Mouse (Mus musculus) midbrain, embryonic 12.5 days (tissue): ENCODE measurements at regions not wholly inside any gene's neighbourhood (a gene's known extent, or its start where the extent isn't known, plus 50 kb on each side); places are given as distances from the start of the nearest gene placed in this dataset.

Experiments used
- ATAC-seq: fragments of 200-750 bp; cut with Nextera tagmentation; 2 replicates; pipeline ENCODE4 v1.8.0; 2017; ENCODE audit warnings: low read depth, moderate TSS enrichment, moderate library complexity; ENCODE audit not compliant: low FRiP score
- H3K27ac ChIP-seq: fragments of 300-500 bp; sonication (generic); replicated peaks from 2 replicates; pipeline ENCODE4 v1.5.1; 2016; ENCODE audit warnings: mild to moderate bottlenecking
- H3K27me3 ChIP-seq: fragments of 300-500 bp; sonication (generic); 2 replicates; pipeline ENCODE4 v1.6.1; 2016; ENCODE audit warnings: mild to moderate bottlenecking
- H3K36me3 ChIP-seq: fragments of 300-500 bp; sonication (generic); 2 replicates; pipeline ENCODE4 v1.6.1; 2016
- H3K4me1 ChIP-seq: fragments of 300-500 bp; sonication (generic); 2 replicates; pipeline ENCODE4 v1.6.1; 2016
- H3K4me2 ChIP-seq: fragments of 300-500 bp; sonication (generic); replicated peaks from 2 replicates; pipeline ENCODE4 v1.6.1; 2016; ENCODE audit warnings: mild to moderate bottlenecking, moderate library complexity
- H3K4me3 ChIP-seq: fragments of 300-500 bp; sonication (generic); 2 replicates; pipeline ENCODE4 v1.5.1; 2016; ENCODE audit warnings: mild to moderate bottlenecking
- H3K9ac ChIP-seq: fragments of 300-500 bp; sonication (generic); replicated peaks from 2 replicates; pipeline ENCODE4 v1.6.1; 2016; ENCODE audit warnings: mild to moderate bottlenecking, moderate library complexity
- H3K9me3 ChIP-seq: fragments of 300-500 bp; sonication (generic); 2 replicates; pipeline ENCODE4 v1.6.1; 2016; ENCODE audit warnings: mild to moderate bottlenecking
- WGBS: fragments of 180-500 bp; shearing (Covaris S2); methylation state at CpG from one replicate; pipeline ENCODE4 v1.1.7; 2016; 5-methylcytosine and 5-hydroxymethylcytosine counted together

DNA sequence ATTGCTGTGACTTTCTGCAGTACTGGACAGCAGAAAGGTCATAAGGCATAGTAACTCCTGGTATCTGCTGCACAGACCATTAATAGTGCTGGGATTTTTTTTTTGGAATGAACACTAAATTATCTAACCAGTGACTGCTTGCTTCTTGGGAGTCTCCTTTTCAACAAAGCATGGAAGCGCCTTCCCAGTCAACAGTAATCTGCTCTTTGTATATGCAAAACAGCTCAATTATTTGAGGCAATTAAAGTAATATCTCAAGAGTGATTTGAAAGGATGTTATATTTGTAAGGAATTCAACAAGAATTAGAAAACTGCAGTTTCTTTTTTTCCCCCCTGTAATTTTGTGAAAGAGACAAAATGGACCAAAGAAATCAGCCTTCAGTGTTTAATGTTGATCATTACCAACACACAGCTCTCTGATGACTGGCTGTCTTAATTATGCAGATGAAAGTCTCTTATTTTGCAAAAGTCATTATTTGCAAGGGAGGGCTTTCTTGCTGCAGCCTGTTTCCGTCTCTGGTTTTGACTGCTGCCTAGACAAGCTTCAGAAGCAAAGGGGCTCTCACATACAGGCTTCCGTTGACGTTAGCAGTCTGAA is 260.3 kb upstream of the Arpp21 start:
- H3K4me2 ChIP-seq, result no peak overlapping the region
- no peaks in the 10 kb centered on the region for H3K4me1 ChIP-seq
- no peaks in the 10 kb centered on the region for H3K36me3 ChIP-seq
- no peak overlapping the region for H3K27ac ChIP-seq
- H3K9me3 ChIP-seq, result no peaks in the 10 kb centered on the region
- H3K9ac ChIP-seq, result no peak overlapping the region
- 80% methylated on average over 4 of the region's 4 CpGs for WGBS
- no peak overlapping the region for H3K4me3 ChIP-seq
- H3K27me3 ChIP-seq, result no peaks in the 10 kb centered on the region
- no peak for ATAC-seq

DNA sequence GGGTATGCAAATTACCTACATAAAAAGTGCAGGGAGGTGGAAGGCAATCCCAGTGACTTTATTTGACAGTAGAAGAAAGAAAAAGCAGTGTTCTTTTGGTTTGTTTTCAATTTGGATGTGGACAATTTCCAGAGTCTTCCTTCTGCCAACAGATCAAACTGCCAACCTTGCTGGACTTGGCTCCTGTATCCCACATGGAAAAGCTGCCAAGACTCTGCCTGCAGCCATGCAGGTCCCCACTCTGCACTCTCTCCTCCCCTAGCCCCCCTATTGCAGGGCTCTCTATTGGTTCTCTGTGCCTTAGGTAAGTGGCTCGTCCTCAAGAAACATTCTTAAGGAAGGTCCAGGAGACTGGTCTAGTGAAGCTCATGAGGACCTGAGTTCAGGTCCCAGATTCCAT is 255.2 kb upstream of the Arpp21 start:
- Histone ChIP-seq H3K4me2 (no peak overlapping the region), H3K9me3 (no peaks in the 10 kb centered on the region), H3K9ac (no peak overlapping the region), H3K36me3 (no peaks in the 10 kb centered on the region), H3K27me3 (no peaks in the 10 kb centered on the region), H3K4me3 (no peak overlapping the region), H3K27ac (no peak overlapping the region), H3K4me1 (no peaks in the 10 kb centered on the region)
- no peak for ATAC-seq
- 85% methylated on average over 1 of the region's 1 CpGs for WGBS

DNA sequence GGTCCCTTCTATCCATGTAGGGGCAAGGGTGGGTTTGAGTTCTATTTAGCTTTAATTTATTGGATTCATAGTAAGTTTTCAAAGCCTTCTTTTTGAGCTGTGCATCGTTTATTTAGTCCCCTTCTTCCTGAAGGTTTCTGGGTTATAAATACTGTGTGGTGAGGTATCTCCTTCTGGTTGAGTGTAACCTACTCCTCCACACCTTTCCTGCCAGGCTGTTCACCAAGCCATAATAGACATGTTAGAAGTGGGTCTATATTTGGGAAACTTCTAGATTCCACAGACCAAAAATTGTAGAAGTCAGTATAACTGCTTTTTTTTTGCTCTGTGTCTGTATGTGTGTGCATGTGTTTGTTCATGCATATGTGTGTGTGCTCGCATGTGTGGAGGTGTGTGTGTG is 240.9 kb upstream of the Arpp21 start:
- 89% methylated on average over 2 of the region's 2 CpGs for WGBS
- no peaks in the 10 kb centered on the region for H3K27me3 ChIP-seq
- no peak overlapping the region for H3K27ac ChIP-seq
- ATAC-seq, result no peak
- no peaks in the 10 kb centered on the region for H3K4me1 ChIP-seq
- no peak overlapping the region for H3K4me2 ChIP-seq
- H3K4me3 ChIP-seq, result no peak overlapping the region
- H3K36me3 ChIP-seq, result no peaks in the 10 kb centered on the region
- no peaks in the 10 kb centered on the region for H3K9me3 ChIP-seq
- H3K9ac ChIP-seq, result no peak overlapping the region

DNA sequence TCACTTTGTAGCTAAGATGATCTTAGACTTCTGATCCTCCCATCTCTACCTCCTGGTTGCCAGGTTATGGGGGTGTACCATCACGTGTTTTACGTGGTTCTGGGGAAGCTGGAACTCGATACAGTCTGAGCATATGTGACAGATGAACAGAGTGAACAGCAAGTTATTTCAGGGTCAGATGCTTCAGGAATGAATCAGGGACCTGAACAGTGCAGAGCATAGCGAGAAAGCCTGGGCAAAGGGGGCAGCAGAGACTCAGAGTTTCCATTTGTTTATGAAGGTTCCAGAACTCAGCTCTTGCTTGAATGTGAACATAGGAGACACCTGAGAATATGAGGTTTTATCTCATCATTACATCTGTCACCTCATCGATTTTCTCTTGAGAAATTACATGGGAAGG is 221.9 kb upstream of the Arpp21 start:
- Histone ChIP-seq H3K4me2 (no peak overlapping the region), H3K9ac (no peak overlapping the region), H3K27me3 (no peaks in the 10 kb centered on the region), H3K4me1 (no peaks in the 10 kb centered on the region), H3K36me3 (no peaks in the 10 kb centered on the region), H3K9me3 (no peaks in the 10 kb centered on the region), H3K4me3 (no peak overlapping the region), H3K27ac (no peak overlapping the region)
- ATAC-seq, result no peak
- WGBS, result 89% methylated on average over 5 of the region's 5 CpGs

DNA sequence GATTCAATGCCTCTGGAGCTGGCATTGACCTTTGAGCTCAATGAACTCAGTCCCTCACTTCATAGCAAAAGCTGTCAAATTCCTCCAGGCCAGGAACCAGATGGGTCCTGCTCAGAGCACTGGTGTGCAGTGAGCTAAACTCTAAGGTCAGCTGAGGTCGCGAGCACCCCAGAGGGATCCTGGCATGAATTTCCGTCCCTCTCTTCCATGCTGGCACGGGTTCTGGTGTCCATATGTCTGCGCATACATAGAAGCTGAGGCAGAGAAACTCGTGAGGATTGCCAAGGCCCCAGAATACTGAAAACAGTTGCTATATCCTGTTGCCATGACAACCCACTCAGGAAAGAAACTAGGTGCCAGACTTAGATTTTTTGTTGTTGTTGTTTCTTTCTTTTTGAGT is 219.0 kb upstream of the Arpp21 start:
- H3K36me3 ChIP-seq, result no peaks in the 10 kb centered on the region
- no peaks in the 10 kb centered on the region for H3K4me1 ChIP-seq
- WGBS, result 63% methylated on average over 6 of the region's 6 CpGs
- H3K9ac ChIP-seq, result no peak overlapping the region
- H3K4me2 ChIP-seq, result no peak overlapping the region
- no peak for ATAC-seq
- H3K27ac ChIP-seq, result no peak overlapping the region
- no peaks in the 10 kb centered on the region for H3K27me3 ChIP-seq
- no peaks in the 10 kb centered on the region for H3K9me3 ChIP-seq
- no peak overlapping the region for H3K4me3 ChIP-seq

DNA sequence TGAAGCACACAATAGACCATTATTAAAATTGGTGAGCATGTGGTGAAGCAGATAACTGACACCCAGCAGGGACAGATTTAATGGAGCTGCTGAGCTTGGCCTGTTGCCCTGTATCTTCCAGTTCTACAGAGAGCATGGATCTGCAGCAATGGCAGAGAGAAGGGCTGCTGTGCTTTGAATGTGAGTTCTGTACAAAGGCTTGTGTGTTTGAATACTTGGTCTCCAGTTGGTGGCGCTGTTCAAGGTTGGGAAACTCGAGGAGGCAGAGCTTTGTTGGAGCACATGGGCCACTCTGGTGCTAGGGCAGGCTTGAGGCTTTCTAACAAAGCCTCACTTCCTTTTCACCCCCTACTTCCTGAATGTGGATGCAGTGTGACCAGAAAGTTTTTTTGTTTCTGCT is 211.8 kb upstream of the Arpp21 start:
- ATAC-seq, result 0 out of 2 replicates have a peak, but pooled peaks have one; percentile 58
- Histone ChIP-seq H3K36me3 (no peaks in the 10 kb centered on the region), H3K9me3 (no peaks in the 10 kb centered on the region), H3K9ac (no peak overlapping the region), H3K4me2 (no peak overlapping the region), H3K27ac (0 out of 2 replicates have a peak overlapping the region, but pooled peaks have one; percentile 8), H3K27me3 (no peaks in the 10 kb centered on the region), H3K4me1 (no peaks in the 10 kb centered on the region), H3K4me3 (no peak overlapping the region)
- WGBS, result 4% methylated on average over 2 of the region's 2 CpGs

DNA sequence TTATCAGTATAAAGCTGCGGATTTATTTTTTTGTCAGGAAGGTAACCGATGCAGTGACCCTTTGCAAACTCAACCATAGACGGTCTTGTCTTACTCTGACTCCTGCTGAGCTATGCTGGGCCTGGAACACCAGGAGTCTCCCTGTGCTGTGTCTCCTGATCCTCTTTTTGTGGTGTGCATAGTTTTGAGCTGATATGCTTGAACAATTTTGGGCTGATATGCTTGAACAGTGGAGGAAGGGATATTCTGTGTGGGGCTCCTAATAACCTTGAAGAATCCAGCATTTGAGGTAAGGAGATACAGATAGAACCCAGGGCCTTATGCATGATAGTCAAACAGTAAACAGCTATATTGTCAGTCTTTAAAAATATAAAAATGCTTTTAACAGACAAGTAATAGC is 211.2 kb upstream of the Arpp21 start:
- 0 out of 2 replicates have a peak, but pooled peaks have one; percentile 16 for ATAC-seq
- Histone ChIP-seq H3K9me3 (no peaks in the 10 kb centered on the region), H3K4me3 (no peak overlapping the region), H3K27me3 (no peaks in the 10 kb centered on the region), H3K36me3 (no peaks in the 10 kb centered on the region), H3K4me2 (no peak overlapping the region), H3K4me1 (no peaks in the 10 kb centered on the region), H3K9ac (no peak overlapping the region), H3K27ac (no peak overlapping the region)
- 41% methylated on average over 3 of the region's 3 CpGs for WGBS

DNA sequence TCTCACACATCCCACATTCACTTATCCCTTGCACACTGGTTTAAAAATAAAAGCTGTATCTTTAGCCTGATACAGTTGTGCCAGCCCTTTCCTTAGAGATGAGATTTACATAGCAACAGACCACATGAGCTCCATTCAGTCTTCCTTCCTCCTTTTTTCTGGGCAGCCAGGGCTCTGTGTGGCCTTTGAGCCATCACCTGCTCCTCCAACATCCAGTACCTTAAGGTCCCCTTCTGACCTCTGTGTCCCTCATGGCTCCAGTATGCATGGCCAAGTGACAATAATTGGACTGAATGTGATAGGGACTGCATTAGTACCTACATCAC is 210.3 kb upstream of the Arpp21 start:
- no peak for ATAC-seq
- H3K4me2 ChIP-seq, result no peak overlapping the region
- H3K4me1 ChIP-seq, result no peaks in the 10 kb centered on the region
- H3K27ac ChIP-seq, result no peak overlapping the region
- no peaks in the 10 kb centered on the region for H3K9me3 ChIP-seq
- no peaks in the 10 kb centered on the region for H3K36me3 ChIP-seq
- H3K4me3 ChIP-seq, result no peak overlapping the region
- H3K27me3 ChIP-seq, result no peaks in the 10 kb centered on the region
- H3K9ac ChIP-seq, result no peak overlapping the region

DNA sequence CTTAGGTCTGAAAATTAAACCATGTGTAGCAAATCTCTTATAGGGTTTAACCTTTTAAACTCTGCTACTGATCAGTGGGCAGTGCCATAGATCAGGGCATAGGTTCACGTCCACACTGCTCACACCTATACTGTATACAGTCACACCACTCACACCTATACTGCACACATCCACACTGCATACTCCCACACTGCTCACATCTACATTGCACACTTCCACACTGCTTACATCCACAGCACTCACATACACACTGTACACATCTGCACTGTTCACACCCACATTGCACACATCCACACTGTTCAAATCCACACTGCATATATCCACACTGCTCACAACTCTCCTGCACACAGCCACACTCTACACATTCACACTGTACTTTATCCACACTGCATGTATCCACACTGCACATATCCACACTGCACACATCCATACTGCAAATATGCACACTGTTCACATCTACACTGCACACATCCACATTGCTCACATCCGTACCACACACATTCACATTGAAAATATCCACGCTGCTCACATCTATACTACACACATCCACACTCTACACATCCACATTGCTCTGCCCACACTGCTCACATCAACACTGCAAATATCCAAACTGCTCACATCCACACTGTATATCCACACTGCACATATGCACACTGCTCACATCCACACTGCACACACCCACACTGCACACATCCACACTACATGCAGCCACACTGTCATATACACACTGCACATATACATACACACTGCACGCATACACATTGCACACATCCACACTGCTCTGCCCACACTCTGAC is 209.7 kb upstream of the Arpp21 start:
- Histone ChIP-seq H3K27ac (no peak overlapping the region), H3K9me3 (no peaks in the 10 kb centered on the region), H3K36me3 (no peaks in the 10 kb centered on the region), H3K9ac (no peak overlapping the region), H3K27me3 (no peaks in the 10 kb centered on the region), H3K4me1 (no peaks in the 10 kb centered on the region), H3K4me3 (no peak overlapping the region), H3K4me2 (no peak overlapping the region)
- 96% methylated on average over 4 of the region's 4 CpGs for WGBS
- 0 out of 2 replicates have a peak, but pooled peaks have one; percentile 49 for ATAC-seq

DNA sequence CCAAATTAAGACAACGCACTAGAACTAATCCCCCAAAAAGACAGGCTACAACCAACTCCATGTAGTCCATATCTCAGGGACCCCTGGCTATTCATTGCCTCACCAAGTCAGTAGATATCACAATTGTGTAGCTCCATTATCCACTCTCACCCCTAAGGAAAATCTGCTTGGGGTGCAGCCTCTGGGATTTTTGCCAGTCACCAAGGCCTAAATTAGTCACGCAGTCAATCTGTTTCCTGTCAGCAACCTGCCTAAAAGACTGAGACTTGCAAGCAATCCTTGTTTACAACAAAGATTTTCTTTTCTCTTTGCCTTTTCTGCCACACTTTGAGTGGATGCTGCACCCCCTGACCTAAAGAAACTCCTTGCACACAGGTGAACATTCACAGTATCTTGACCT is 208.5 kb upstream of the Arpp21 start:
- Histone ChIP-seq H3K9ac (no peak overlapping the region), H3K4me1 (no peaks in the 10 kb centered on the region), H3K27me3 (no peaks in the 10 kb centered on the region), H3K4me3 (no peak overlapping the region), H3K4me2 (no peak overlapping the region), H3K9me3 (no peaks in the 10 kb centered on the region), H3K36me3 (no peaks in the 10 kb centered on the region), H3K27ac (no peak overlapping the region)
- WGBS, result 92% methylated on average over 2 of the region's 2 CpGs
- no peak for ATAC-seq

DNA sequence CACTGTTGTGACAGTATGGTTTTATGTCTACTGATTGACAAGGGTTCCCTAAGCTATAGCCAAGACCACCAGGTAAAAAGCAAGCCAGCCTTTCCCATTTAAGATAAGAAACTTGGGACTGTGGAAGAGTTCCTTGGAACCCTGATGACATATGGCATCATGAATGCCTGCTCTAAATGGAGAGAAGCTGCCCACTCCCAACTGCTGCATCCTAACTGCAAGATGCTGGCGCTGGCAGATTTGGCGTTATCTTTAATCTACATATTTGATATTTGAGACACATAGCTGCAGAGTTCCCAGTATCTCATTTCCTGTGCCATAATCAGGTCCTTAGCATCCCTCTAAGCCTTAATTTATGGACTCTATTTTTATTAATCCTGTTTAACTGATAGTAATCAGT is 200.4 kb upstream of the Arpp21 start:
- no peaks in the 10 kb centered on the region for H3K9me3 ChIP-seq
- H3K9ac ChIP-seq, result no peak overlapping the region
- H3K27me3 ChIP-seq, result no peaks in the 10 kb centered on the region
- no peak overlapping the region for H3K27ac ChIP-seq
- H3K4me3 ChIP-seq, result no peak overlapping the region
- no peaks in the 10 kb centered on the region for H3K36me3 ChIP-seq
- H3K4me1 ChIP-seq, result no peaks in the 10 kb centered on the region
- H3K4me2 ChIP-seq, result no peak overlapping the region
- 89% methylated on average over 2 of the region's 2 CpGs for WGBS
- ATAC-seq, result no peak

DNA sequence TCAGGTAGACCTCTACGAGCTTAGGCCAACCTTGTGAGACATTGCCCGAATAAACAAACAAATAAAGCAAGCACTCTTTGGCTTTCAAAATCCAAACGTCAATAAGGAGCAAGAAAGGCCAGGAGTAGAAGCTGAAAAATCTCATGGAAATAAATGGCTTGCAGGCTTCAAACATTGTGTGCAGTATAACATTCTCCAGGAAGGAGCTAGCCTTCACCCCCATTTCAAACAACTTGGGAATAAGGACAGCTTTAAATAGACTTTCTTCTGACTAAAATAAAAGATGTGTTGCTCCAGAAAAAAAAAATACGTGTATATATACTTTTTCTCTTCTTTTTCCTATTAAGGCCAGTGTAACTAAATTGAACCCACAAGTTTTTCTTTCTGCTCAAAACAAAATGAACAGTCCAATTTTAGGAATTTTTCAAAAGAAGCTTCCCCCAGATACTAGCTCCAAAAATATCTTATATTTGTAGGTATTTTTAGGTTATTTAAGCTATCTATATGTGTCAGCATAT is 196.2 kb upstream of the Arpp21 start:
- WGBS, result 89% methylated on average over 4 of the region's 4 CpGs
- no peaks in the 10 kb centered on the region for H3K36me3 ChIP-seq
- H3K27ac ChIP-seq, result no peak overlapping the region
- no peak overlapping the region for H3K4me2 ChIP-seq
- no peak overlapping the region for H3K4me3 ChIP-seq
- H3K27me3 ChIP-seq, result no peaks in the 10 kb centered on the region
- H3K9me3 ChIP-seq, result no peaks in the 10 kb centered on the region
- ATAC-seq, result no peak
- no peaks in the 10 kb centered on the region for H3K4me1 ChIP-seq
- no peak overlapping the region for H3K9ac ChIP-seq
